ENCODE assay signal across 7 mouse cellular contexts in genomic region chr16:4624074-4624473, GRCm38 (mm10). TPM values are rescaled to one million over a fixed set of nuclear protein-coding genes. Genes with fewer than 3 reads are reported as not detected.
DNase-seq lines count a peak whose midpoint lies in the region; ATAC-seq and TF ChIP-seq lines count a peak whose summit lies in the region.

No protein-coding gene starts in this region.

- WGBS in neural tube, embryonic 11.5 days: 24% methylated on average over 9 of the region's 9 CpGs
- 11% methylated on average over 9 of the region's 9 CpGs for WGBS in liver, adult 2 months
- WGBS in stomach, postnatal 0 days: 13% methylated on average over 9 of the region's 9 CpGs

- ATAC-seq in neural tube, embryonic 11.5 days (ENCODE audit: insufficient read depth, low FRiP score, low TSS enrichment): peak; percentile 10; the same call in 1 of the 2 replicates
- ATAC-seq in stomach, postnatal 0 days (ENCODE audit: low FRiP score, low TSS enrichment): no peak

- H3K4me2 ChIP-seq in neural tube, embryonic 11.5 days (ENCODE audit: low read depth): peak overlapping the region; percentile 75
- peak overlapping the region; percentile 80 for H3K4me2 ChIP-seq in stomach, postnatal 0 days (replicated peaks; ENCODE audit: low read depth)

- H3K9me3 ChIP-seq in neural tube, embryonic 11.5 days (ENCODE audit: control insufficient read depth, low read length): no peaks in the 10 kb centered on the region
- no peaks in the 10 kb centered on the region for H3K9me3 ChIP-seq in erythroblast, embryonic 14.5 days (ENCODE audit: control insufficient read depth, low read length)
- no peaks in the 10 kb centered on the region for H3K9me3 ChIP-seq in stomach, postnatal 0 days (ENCODE audit: control insufficient read depth, low read length)

- peak overlapping the region; percentile 73 for H3K27ac ChIP-seq in neural tube, embryonic 11.5 days (ENCODE audit: low read depth, low read length)
- H3K27ac ChIP-seq in liver, adult 2 months (replicated peaks; ENCODE audit: insufficient read depth, low read depth, low read length): peak overlapping the region; percentile 87
- H3K27ac ChIP-seq in stomach, postnatal 0 days (replicated peaks): peak overlapping the region; percentile 90

- no peaks in the 10 kb centered on the region for H3K36me3 ChIP-seq in neural tube, embryonic 11.5 days (ENCODE audit: control insufficient read depth, insufficient read depth, low read length)
- peaks cover 37% of the 10 kb centered on the region for H3K36me3 ChIP-seq in erythroblast, embryonic 14.5 days (ENCODE audit: control insufficient read depth)
- H3K36me3 ChIP-seq in liver, adult 2 months (ENCODE audit: control insufficient read depth, insufficient read depth, low read length): no peaks in the 10 kb centered on the region
- 0 out of 2 replicates have a peak, but pooled peaks cover 3% of the 10 kb centered on the region for H3K36me3 ChIP-seq in stomach, postnatal 0 days (ENCODE audit: control insufficient read depth, insufficient read depth, low read length)

- peak overlapping the region; percentile 85 for H3K9ac ChIP-seq in neural tube, embryonic 11.5 days (ENCODE audit: low read length)
- peak overlapping the region; percentile 90 for H3K9ac ChIP-seq in liver, adult 2 months (ENCODE audit: low read depth, low read length)
- peak overlapping the region; percentile 85 for H3K9ac ChIP-seq in stomach, postnatal 0 days (ENCODE audit: low read length)

- TF ChIP-seq POLR2A in liver, adult 2 months (IDR thresholded peaks at IDR 0.05; ENCODE audit: extremely low read depth, insufficient read depth, low read length): no peak

- H3K4me3 ChIP-seq in neural tube, embryonic 11.5 days (ENCODE audit: low read depth, low read length): peak overlapping the region; percentile 73
- H3K4me3 ChIP-seq in erythroblast, embryonic 14.5 days (replicated peaks): peak overlapping the region; percentile 81
- peak overlapping the region; percentile 82 for H3K4me3 ChIP-seq in liver, adult 2 months (ENCODE audit: insufficient read depth, low read depth, low read length)
- H3K4me3 ChIP-seq in stomach, postnatal 0 days (ENCODE audit: low read depth, low read length): peak overlapping the region; percentile 75

- peaks cover 25% of the 10 kb centered on the region for H3K79me2 ChIP-seq in liver, adult 2 months (ENCODE audit: control insufficient read depth, insufficient read depth, low read length)

- TF ChIP-seq EP300 in stomach, postnatal 0 days (optimal IDR thresholded peaks at IDR 0.05): no peak

- H3K27me3 ChIP-seq in neural tube, embryonic 11.5 days (ENCODE audit: control insufficient read depth, insufficient read depth, low read length): no peaks in the 10 kb centered on the region
- H3K27me3 ChIP-seq in erythroblast, embryonic 14.5 days (ENCODE audit: control insufficient read depth): no peaks in the 10 kb centered on the region
- no peaks in the 10 kb centered on the region for H3K27me3 ChIP-seq in liver, adult 2 months (ENCODE audit: control insufficient read depth, insufficient read depth, low read length)
- H3K27me3 ChIP-seq in stomach, postnatal 0 days (ENCODE audit: control insufficient read depth, insufficient read depth, low read length): no peaks in the 10 kb centered on the region

- DNase-seq in neural tube, embryonic 11.5 days (ENCODE audit: low spot score): no peak
- no peak for DNase-seq in neural tube, embryonic 10.5 days (ENCODE audit: extremely low spot score, low spot score)
- DNase-seq in liver, adult 2 months (ENCODE audit: extremely low read depth, low read depth, low spot score): no peak
- no peak for DNase-seq in stomach, postnatal 0 days (ENCODE audit: low spot score)
- no peak for DNase-seq in right cerebral cortex, postnatal 25 days
- no peak for DNase-seq in kidney, adult 9 months

- H3K4me1 ChIP-seq in neural tube, embryonic 11.5 days (ENCODE audit: control insufficient read depth, insufficient read depth, low read length): peaks cover 17% of the 10 kb centered on the region
- H3K4me1 ChIP-seq in erythroblast, embryonic 14.5 days (ENCODE audit: control insufficient read depth): peaks cover 52% of the 10 kb centered on the region
- H3K4me1 ChIP-seq in liver, adult 2 months (ENCODE audit: control insufficient read depth, insufficient read depth, low read length): peaks cover 15% of the 10 kb centered on the region
- H3K4me1 ChIP-seq in stomach, postnatal 0 days (replicated peaks; ENCODE audit: control insufficient read depth, insufficient read depth): no peaks in the 10 kb centered on the region

- TF ChIP-seq CTCF in liver, adult 2 months (IDR thresholded peaks at IDR 0.05; ENCODE audit: low read depth, low read length): no peak
- no peak for TF ChIP-seq CTCF in stomach, postnatal 0 days (IDR thresholded peaks at IDR 0.05; ENCODE audit: low read depth)

RNA-seq across cellular contexts. Expression of gene Pam16, which starts 0.7 kb away (rescaled TPM):
- 94.3 and 108 TPM in 2 replicates for polyA plus RNA-seq in neural tube, embryonic 11.5 days (2014; fragmentation: Nextera tagmentation; extraction: Ambion mirVana)
- polyA plus RNA-seq in erythroblast, embryonic 14.5 days (2012): 15.1 and 16.3 TPM in 2 replicates
- total RNA-seq in liver, adult 2 months (2014; rRNA removed): 36.8 and 41.7 TPM in 2 replicates
- 10.8 and 13.5 TPM in 2 replicates for polyA plus RNA-seq in liver, adult 2 months (2012; rRNA removed)
- polyA plus RNA-seq in stomach, postnatal 0 days (2015; fragmentation: Nextera tagmentation; extraction: Ambion mirVana): 65.4 and 71.9 TPM in 2 replicates

RNA-seq across cellular contexts. Expression of gene Vasn, which starts 15.7 kb away (rescaled TPM):
- 10.5 and 11.1 TPM in 2 replicates for polyA plus RNA-seq in neural tube, embryonic 11.5 days (2014; fragmentation: Nextera tagmentation; extraction: Ambion mirVana)
- polyA plus RNA-seq in erythroblast, embryonic 14.5 days (2012): 0.01 and 0.19 TPM in 2 replicates
- 4.0 and 5.1 TPM in 2 replicates for total RNA-seq in liver, adult 2 months (2014; rRNA removed)
- polyA plus RNA-seq in liver, adult 2 months (2012; rRNA removed): 12.6 and 18.0 TPM in 2 replicates
- 8.8 and 9.6 TPM in 2 replicates for polyA plus RNA-seq in stomach, postnatal 0 days (2015; fragmentation: Nextera tagmentation; extraction: Ambion mirVana)

RNA-seq across cellular contexts. Expression of gene Dnaja3, which starts 15.7 kb away (rescaled TPM):
- polyA plus RNA-seq in neural tube, embryonic 11.5 days (2014; fragmentation: Nextera tagmentation; extraction: Ambion mirVana): 54.2 and 56.6 TPM in 2 replicates
- 0.66 and 0.80 TPM in 2 replicates for polyA plus RNA-seq in erythroblast, embryonic 14.5 days (2012)
- total RNA-seq in liver, adult 2 months (2014; rRNA removed): 76.3 and 81.0 TPM in 2 replicates
- 37.7 and 43.1 TPM in 2 replicates for polyA plus RNA-seq in liver, adult 2 months (2012; rRNA removed)
- polyA plus RNA-seq in stomach, postnatal 0 days (2015; fragmentation: Nextera tagmentation; extraction: Ambion mirVana): 47.0 and 49.2 TPM in 2 replicates

RNA-seq across cellular contexts. Expression of gene Glis2, which starts 29.6 kb away (rescaled TPM):
- polyA plus RNA-seq in neural tube, embryonic 11.5 days (2014; fragmentation: Nextera tagmentation; extraction: Ambion mirVana): 32.4 and 37.0 TPM in 2 replicates
- polyA plus RNA-seq in erythroblast, embryonic 14.5 days (2012): 0.01 TPM in 1 of 2 replicates, not detected in the other
- total RNA-seq in liver, adult 2 months (2014; rRNA removed): 0.47 and 0.55 TPM in 2 replicates
- 1.7 and 2.5 TPM in 2 replicates for polyA plus RNA-seq in liver, adult 2 months (2012; rRNA removed)
- 11.6 and 11.7 TPM in 2 replicates for polyA plus RNA-seq in stomach, postnatal 0 days (2015; fragmentation: Nextera tagmentation; extraction: Ambion mirVana)

RNA-seq across cellular contexts. Expression of gene Coro7, which starts 55.5 kb away (rescaled TPM):
- polyA plus RNA-seq in neural tube, embryonic 11.5 days (2014; fragmentation: Nextera tagmentation; extraction: Ambion mirVana): 18.7 and 24.8 TPM in 2 replicates
- polyA plus RNA-seq in erythroblast, embryonic 14.5 days (2012): 1.1 and 3.2 TPM in 2 replicates
- 6.1 and 8.5 TPM in 2 replicates for total RNA-seq in liver, adult 2 months (2014; rRNA removed)
- 17.3 and 22.7 TPM in 2 replicates for polyA plus RNA-seq in liver, adult 2 months (2012; rRNA removed)
- 7.6 and 8.1 TPM in 2 replicates for polyA plus RNA-seq in stomach, postnatal 0 days (2015; fragmentation: Nextera tagmentation; extraction: Ambion mirVana)

Comparison
In these comparisons a context has a peak if more than half of its experiments do, and no peak if none do; other contexts are left out.
1. RNA of gene Dnaja3, which starts 15.7 kb away (polyA plus RNA-seq): 54.2 to 56.6 TPM in neural tube, embryonic 11.5 days, 47.0 to 49.2 TPM in stomach, postnatal 0 days and 37.7 to 43.1 TPM in liver, adult 2 months; 0.66 to 0.80 TPM in erythroblast, embryonic 14.5 days; every median in the first group is over 10 times any median in the second.
2. Peak in every context shown above with its lines, with median percentiles within 50 percentile points of each other: H3K27ac ChIP-seq, H3K4me3 ChIP-seq and H3K9ac ChIP-seq.